Mouse (Mus musculus) liver, embryonic 15.5 days (tissue): Measurements from ENCODE around the gene Coro2b. TPM values are rescaled to one million over a fixed set of nuclear protein-coding genes. Genes with fewer than 3 reads are reported as not detected.

Experiments
- ATAC-seq: fragments of 200-750 bp; cut with Nextera tagmentation; 2 replicates; pipeline ENCODE4 v1.8.0; 2017; ENCODE audit warnings: moderate number of reproducible peaks, mild to moderate bottlenecking, moderate library complexity; ENCODE audit not compliant: insufficient read depth
- H3K27ac ChIP-seq: fragments of 300-500 bp; sonication (generic); replicated peaks from 2 replicates; pipeline ENCODE4 v1.5.1; 2015; ENCODE audit warnings: mild to moderate bottlenecking, inconsistent platforms
- H3K27me3 ChIP-seq: fragments of 300-500 bp; sonication (generic); 2 replicates; pipeline ENCODE4 v1.6.1; 2015; ENCODE audit warnings: mild to moderate bottlenecking, inconsistent platforms
- H3K36me3 ChIP-seq: fragments of 300-500 bp; sonication (generic); replicated peaks from 2 replicates; pipeline ENCODE4 v1.6.1; 2015; ENCODE audit warnings: moderate library complexity, mild to moderate bottlenecking, inconsistent platforms
- H3K4me1 ChIP-seq: fragments of 300-500 bp; sonication (generic); replicated peaks from 2 replicates; pipeline ENCODE4 v1.6.1; 2015; ENCODE audit warnings: inconsistent platforms
- H3K4me2 ChIP-seq: fragments of 300-500 bp; sonication (generic); 2 replicates; pipeline ENCODE4 v1.6.1; 2015; ENCODE audit warnings: moderate library complexity, mild to moderate bottlenecking, inconsistent platforms
- H3K4me3 ChIP-seq: fragments of 300-500 bp; sonication (generic); replicated peaks from 2 replicates; pipeline ENCODE4 v1.5.1; 2015; ENCODE audit warnings: mild to moderate bottlenecking, inconsistent platforms
- H3K9ac ChIP-seq: fragments of 300-500 bp; sonication (generic); 2 replicates; pipeline ENCODE4 v1.6.1; 2015; ENCODE audit warnings: moderate library complexity, mild to moderate bottlenecking, inconsistent platforms
- H3K9me3 ChIP-seq: fragments of 300-500 bp; sonication (generic); replicated peaks from 2 replicates; pipeline ENCODE4 v1.6.1; 2016; ENCODE audit warnings: inconsistent platforms
- WGBS: fragments of 180-500 bp; shearing (Covaris S2); methylation state at CpG from one replicate; pipeline ENCODE4 v1.1.7; 2015; ENCODE audit warnings: mixed read lengths; ENCODE audit not compliant: insufficient replicate concordance; 5-methylcytosine and 5-hydroxymethylcytosine counted together
- polyA plus RNA-seq: library from polyadenylated mRNA; unstranded; fragments of >200 nt; fragmentation: Nextera tagmentation; extraction: Ambion mirVana; gene quantifications from 2 replicates; pipeline ENCODE4 v1.2.1, GENCODE M21; 2015

Coro2b gene
- polyA plus RNA-seq, 1 experiment from 2014 or later: 1.3 TPM

DNA sequence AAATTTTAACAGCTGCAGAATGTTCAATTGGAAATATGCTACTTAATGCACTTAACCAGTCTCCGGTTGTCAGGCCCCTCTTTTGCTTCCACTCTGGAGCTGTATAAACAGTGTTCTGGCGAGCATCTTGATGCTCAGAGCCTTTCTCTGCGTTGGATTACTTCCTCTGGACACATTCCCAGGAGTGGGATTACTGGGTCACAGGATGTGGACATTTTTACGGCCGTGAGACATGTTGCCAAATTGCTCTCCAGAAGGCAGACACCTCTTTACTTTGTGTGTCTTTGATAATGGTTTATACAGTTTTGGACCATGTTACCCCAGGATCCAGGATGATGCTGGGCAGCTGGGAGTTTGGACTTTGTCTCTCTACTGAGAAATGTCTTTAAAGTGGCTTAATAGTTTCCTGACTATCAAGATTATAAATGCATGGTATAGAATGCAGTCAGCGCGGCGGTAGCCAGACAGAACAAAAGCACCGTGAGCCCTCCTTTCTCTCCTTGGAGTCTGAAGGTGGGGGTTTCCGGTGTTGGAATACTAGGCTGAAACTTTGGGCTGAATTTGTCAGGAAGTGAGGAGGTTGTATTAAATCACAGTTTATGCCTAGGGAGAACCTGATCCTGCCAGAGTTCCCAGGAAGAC is 23.2 kb downstream of the Coro2b start:
- Histone ChIP-seq H3K36me3 (no peaks in the 10 kb centered on the region), H3K4me1 (no peaks in the 10 kb centered on the region), H3K9me3 (no peaks in the 10 kb centered on the region), H3K4me2 (no peak overlapping the region), H3K27me3 (no peaks in the 10 kb centered on the region), H3K27ac (no peak overlapping the region), H3K4me3 (no peak overlapping the region), H3K9ac (no peak overlapping the region)
- ATAC-seq: no peak
- WGBS: 64% methylated on average over 10 of the region's 10 CpGs

DNA sequence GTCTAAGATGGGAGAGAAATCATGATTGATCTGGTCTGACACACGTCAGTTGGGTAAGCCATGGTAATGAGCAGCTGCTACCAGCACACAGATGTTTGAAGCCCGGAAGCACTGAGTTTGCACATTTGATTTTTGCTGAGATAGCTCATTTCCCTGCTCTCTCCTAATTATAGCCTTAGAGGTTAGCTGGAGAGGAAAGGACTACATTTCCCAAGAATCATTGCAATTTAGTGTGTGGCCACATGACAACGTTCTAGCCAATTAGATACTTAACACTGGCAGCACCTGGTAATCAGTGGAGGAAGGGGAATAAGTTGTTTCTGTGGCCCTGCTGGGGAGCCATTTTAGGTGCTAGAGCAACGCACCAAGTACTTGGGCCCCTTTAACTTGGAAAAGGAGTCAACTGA is 26.3 kb downstream of the Coro2b start:
- Histone ChIP-seq H3K4me1 (no peaks in the 10 kb centered on the region), H3K4me3 (no peak overlapping the region), H3K27ac (no peak overlapping the region), H3K4me2 (no peak overlapping the region), H3K27me3 (no peaks in the 10 kb centered on the region), H3K36me3 (no peaks in the 10 kb centered on the region), H3K9me3 (no peaks in the 10 kb centered on the region), H3K9ac (no peak overlapping the region)
- no peak for ATAC-seq
- WGBS: 43% methylated on average over 4 of the region's 4 CpGs

DNA sequence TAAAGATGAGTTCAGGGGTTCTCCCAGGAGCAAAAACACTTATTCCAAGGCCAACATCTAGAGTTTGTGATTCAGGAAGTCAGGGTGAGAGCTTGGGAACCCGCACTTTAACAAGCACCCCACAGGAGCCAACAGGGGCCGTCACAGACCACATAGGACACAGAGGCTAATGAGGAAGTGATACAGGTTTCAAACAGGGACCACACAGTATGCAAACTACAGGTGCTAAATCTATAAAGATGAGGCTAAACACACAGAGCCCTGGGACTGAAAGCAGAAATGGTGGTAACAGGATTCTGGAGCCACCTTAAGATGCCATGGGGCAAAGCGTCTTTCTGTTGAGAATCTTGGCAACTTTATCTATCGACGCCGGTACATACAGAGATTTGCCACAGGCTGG is 27.2 kb downstream of the Coro2b start:
- Histone ChIP-seq H3K4me2 (no peak overlapping the region), H3K27ac (no peak overlapping the region), H3K36me3 (no peaks in the 10 kb centered on the region), H3K27me3 (no peaks in the 10 kb centered on the region), H3K4me3 (no peak overlapping the region), H3K9me3 (no peaks in the 10 kb centered on the region), H3K4me1 (no peaks in the 10 kb centered on the region), H3K9ac (no peak overlapping the region)
- no peak for ATAC-seq
- whole genome bisulfite sequencing: 65% methylated on average over 6 of the region's 6 CpGs

DNA sequence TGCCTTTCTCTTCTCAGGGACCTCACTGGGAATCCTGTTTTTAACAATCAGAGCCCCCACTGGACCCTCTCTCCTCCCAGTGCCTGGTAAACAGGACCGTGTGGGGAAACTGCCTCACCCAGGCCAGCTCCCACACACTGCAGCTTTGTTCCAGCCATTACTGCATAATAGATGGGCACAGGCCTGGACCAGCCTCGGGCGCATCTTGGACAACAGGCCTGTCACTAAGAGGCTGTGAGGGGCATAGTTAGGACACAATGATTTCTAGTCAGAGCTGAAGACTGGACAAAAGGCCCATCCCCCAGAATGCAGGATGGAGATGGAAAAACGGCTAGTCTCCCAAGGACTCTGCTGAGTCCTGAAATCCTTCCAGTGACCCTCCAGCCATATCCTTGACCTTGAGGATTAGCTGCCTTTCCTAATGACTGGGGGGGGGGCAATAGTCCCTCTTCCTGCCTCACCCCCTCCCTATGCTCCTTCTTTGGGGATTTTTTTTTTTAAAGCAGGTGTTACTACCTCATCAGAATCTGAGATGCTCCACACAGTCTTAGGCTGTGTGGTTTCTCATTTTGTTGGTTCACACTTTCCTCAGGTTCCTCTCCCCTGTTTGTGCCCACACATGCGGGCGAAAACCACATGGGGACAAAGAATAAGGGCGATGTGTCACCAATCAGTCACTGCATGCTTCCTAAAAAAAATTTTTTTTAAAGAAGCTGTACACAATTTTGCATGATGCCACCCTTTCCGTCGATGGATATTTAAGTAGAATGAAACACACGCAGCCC is 27.9 kb downstream of the Coro2b start:
- Histone ChIP-seq H3K4me3 (no peak overlapping the region), H3K4me1 (no peaks in the 10 kb centered on the region)
- WGBS: 61% methylated on average over 10 of the region's 10 CpGs

DNA sequence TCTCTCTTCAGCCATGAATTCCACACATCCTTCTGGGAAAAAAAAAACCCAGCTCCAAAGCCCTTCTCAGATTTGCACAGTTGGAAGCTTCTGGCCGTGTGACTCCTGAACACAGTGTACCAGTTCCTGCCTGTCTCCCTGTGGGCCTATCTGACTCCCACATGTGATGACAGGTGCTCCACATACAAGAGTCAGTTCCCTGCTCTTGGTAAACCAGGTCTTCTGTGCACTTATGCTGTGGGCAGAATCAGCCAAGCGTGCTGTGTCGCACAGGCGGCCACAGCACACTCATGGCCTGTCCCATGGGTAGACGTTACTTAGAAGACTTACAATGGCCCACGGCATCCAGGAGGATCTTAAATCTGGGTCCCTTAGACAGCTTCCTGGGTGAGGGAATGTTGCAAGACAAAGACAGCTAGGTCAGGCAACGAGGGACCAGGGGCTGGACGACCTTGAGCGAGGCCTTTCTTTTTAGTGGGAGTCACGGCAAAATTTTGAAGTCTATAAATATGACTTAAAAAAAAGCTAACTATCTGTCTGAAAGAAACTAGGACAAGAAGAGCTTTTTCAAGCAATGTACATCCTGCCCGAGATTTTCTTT is 30.3 kb downstream of the Coro2b start:
- H3K4me1 ChIP-seq: no peaks in the 10 kb centered on the region
- H3K4me3 ChIP-seq: no peak overlapping the region
- H3K9ac ChIP-seq: no peak overlapping the region
- 67% methylated on average over 11 of the region's 11 CpGs for WGBS
- H3K36me3 ChIP-seq: no peaks in the 10 kb centered on the region
- H3K9me3 ChIP-seq: no peaks in the 10 kb centered on the region
- ATAC-seq: no peak
- no peak overlapping the region for H3K4me2 ChIP-seq
- no peak overlapping the region for H3K27ac ChIP-seq
- H3K27me3 ChIP-seq: no peaks in the 10 kb centered on the region

More for the DNA sequence above, 27.9 kb downstream of the Coro2b start:
- Histone ChIP-seq H3K4me2 (no peak overlapping the region), H3K27me3 (no peaks in the 10 kb centered on the region), H3K36me3 (no peaks in the 10 kb centered on the region), H3K27ac (no peak overlapping the region), H3K9me3 (no peaks in the 10 kb centered on the region), H3K9ac (no peak overlapping the region)
- ATAC-seq: no peak

DNA sequence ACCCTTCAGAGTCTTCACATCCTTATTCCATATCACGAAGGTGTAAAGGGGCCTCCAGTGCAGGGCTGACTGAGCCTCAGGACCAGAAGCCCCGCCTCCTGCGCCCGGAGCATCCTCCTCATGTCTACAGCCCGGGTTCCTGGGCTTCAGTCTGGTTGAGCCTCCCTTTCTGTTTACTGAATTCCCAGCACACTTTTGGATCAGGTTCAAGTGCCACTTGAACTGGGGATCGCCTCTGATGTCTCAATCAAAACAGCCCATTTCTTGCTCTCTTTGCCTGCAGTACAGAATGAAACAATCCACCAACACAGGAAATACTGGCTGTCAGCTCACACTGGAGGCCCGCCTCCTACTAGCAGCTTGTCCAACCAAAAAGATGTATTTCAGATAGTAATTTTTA is 32.7 kb downstream of the Coro2b start:
- no peaks in the 10 kb centered on the region for H3K4me1 ChIP-seq
- no peaks in the 10 kb centered on the region for H3K36me3 ChIP-seq
- H3K4me2 ChIP-seq: no peak overlapping the region
- H3K27me3 ChIP-seq: no peaks in the 10 kb centered on the region
- no peak overlapping the region for H3K4me3 ChIP-seq
- WGBS: 53% methylated on average over 7 of the region's 7 CpGs
- no peaks in the 10 kb centered on the region for H3K9me3 ChIP-seq
- no peak overlapping the region for H3K9ac ChIP-seq
- no peak overlapping the region for H3K27ac ChIP-seq
- no peak for ATAC-seq

DNA sequence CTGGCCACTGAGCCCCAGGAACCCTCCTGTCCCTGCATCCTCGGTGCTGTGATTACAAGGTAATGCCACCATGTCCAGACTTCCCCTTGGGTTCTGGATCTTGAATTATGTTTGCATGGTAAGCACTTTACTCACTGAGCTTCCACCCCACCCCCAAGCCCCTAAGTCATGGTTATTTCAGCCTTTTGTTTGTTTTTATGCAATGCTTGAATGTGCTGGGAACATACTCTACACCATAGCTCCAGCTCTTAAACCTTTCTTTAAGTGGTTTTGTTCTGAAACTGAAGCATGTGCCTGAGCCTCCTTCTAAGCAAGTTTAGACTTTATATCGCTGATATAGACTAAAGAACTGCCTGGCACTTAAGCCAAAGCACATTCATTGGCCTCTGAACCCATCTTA is 34.5 kb downstream of the Coro2b start:
- Histone ChIP-seq H3K4me1 (no peaks in the 10 kb centered on the region), H3K9ac (no peak overlapping the region), H3K27me3 (no peaks in the 10 kb centered on the region), H3K36me3 (no peaks in the 10 kb centered on the region), H3K27ac (no peak overlapping the region), H3K9me3 (no peaks in the 10 kb centered on the region), H3K4me3 (no peak overlapping the region), H3K4me2 (no peak overlapping the region)
- 50% methylated on average over 2 of the region's 2 CpGs for WGBS
- ATAC-seq: no peak

DNA sequence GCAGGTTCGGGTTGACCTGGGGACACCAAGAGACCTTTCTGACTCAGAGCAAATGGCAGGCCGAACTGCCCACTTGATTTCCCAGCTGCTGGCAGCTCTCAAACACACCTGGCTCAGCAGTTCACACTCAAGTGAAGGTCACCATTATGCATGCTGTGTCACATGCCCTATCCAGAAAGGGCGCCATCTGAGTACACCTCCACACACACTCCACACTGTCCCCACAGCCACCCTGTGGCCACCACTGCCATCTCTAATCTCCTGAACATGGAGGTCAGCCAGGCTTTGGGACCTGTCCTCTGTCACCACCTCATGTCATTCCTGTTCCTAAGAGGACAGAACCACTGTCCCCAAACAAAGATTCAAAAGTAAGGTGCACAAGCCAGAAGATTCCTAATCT is 35.3 kb downstream of the Coro2b start:
- 73% methylated on average over 3 of the region's 3 CpGs for WGBS
- no peak overlapping the region for H3K27ac ChIP-seq
- H3K4me3 ChIP-seq: no peak overlapping the region
- no peaks in the 10 kb centered on the region for H3K4me1 ChIP-seq
- H3K27me3 ChIP-seq: no peaks in the 10 kb centered on the region
- no peak overlapping the region for H3K4me2 ChIP-seq
- no peak for ATAC-seq
- H3K9me3 ChIP-seq: no peaks in the 10 kb centered on the region
- no peaks in the 10 kb centered on the region for H3K36me3 ChIP-seq
- H3K9ac ChIP-seq: no peak overlapping the region

DNA sequence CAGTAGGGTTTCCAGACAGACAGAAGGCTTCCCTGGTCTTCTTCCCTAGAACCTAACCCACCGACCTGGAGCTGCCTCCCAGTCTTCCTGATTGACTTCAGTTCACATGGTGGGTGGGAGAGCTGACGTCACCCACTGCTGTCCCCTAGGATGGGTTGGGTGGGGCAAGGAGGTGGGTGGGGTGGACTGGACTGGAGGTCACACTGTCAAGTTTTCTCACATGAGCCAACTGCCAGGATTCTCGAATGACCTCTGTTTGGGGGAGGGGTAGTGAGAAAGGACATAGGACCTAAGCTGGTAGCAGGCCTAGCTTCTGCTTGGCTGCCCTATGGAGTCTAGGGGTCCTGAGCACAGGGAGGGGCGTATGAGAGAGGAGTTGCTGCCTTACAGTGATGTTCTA is 36.8 kb downstream of the Coro2b start:
- 43% methylated on average over 4 of the region's 4 CpGs for WGBS
- H3K9me3 ChIP-seq: no peaks in the 10 kb centered on the region
- H3K27me3 ChIP-seq: no peaks in the 10 kb centered on the region
- H3K4me2 ChIP-seq: no peak overlapping the region
- no peak for ATAC-seq
- H3K36me3 ChIP-seq: no peaks in the 10 kb centered on the region
- H3K4me1 ChIP-seq: no peaks in the 10 kb centered on the region
- H3K27ac ChIP-seq: no peak overlapping the region
- no peak overlapping the region for H3K9ac ChIP-seq
- no peak overlapping the region for H3K4me3 ChIP-seq

DNA sequence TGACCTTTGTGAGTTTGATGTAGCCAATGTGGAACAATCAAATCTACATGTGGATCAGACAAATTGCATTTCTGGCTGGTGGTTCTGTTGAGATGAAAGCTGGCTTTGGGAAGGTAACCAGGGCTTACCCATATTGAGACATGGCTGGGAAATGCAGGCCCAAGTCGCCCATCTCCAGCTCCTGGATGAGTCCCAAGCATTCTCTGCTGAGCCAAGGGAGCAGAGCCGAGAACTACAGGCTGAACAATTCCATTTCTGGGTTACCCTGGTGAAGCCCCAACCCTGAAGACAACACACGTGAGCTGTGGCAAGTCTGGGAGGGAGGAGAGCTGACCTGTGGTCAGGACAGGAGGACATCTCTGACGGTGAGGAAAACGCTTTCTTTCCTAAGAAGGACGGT is 37.9 kb downstream of the Coro2b start:
- 69% methylated on average over 6 of the region's 6 CpGs for WGBS
- Histone ChIP-seq H3K4me2 (no peak overlapping the region), H3K27ac (no peak overlapping the region), H3K36me3 (no peaks in the 10 kb centered on the region), H3K27me3 (no peaks in the 10 kb centered on the region), H3K4me1 (no peaks in the 10 kb centered on the region), H3K9me3 (no peaks in the 10 kb centered on the region), H3K9ac (no peak overlapping the region), H3K4me3 (no peak overlapping the region)
- no peak for ATAC-seq

DNA sequence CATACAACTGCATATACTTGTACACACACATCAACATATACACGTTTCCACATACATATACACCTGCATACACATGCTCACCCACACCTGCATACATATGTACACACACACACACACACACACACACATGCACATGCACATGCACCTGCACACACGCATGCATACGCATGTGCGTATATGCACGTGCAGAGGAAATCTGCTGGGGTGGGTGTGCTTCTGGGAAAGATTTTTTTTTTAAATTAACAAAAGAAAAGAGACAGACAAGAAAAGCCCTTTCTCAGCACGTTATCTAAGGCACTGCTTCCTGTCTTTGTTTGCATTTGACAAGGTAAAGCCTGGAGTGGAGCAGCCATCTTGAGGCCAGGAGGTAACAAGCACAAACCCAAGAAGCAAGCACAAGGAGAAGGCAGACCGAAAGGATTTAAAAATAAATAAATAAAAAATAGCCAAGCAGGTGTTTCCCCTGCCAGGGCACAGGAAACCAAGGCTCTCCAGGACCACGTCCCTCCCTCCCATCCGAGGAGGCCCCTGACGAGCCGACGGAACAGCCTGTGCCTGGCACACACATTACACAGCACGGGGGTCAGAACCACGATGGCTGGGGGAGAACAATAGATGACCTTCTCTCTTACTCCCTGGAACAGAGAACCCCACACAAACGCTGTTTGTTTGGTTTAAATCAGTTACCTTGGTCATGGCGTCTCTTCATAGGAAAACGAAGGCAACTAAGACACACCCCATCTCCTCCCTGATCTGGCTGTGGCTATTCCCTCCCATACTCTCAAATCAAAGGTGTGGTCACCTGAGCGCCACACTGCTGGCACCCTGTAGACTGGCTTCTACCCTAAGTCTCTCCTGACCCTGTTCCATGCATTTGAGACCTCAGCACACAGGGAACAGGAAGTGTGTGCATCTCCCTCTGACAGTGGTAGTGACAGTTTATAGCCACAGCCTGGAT is 39.4 kb downstream of the Coro2b start:
- Histone ChIP-seq H3K36me3 (no peaks in the 10 kb centered on the region), H3K9ac (no peak overlapping the region), H3K27me3 (no peaks in the 10 kb centered on the region), H3K4me1 (no peaks in the 10 kb centered on the region), H3K4me2 (no peak overlapping the region), H3K27ac (no peak overlapping the region), H3K4me3 (no peak overlapping the region), H3K9me3 (no peaks in the 10 kb centered on the region)
- no peak for ATAC-seq
- WGBS: 39% methylated on average over 18 of the region's 18 CpGs
